Mouse (Mus musculus) embryonic facial prominence, embryonic 12.5 days (tissue): ENCODE measurements around the gene Nrp2. TPM values are rescaled to one million over a fixed set of nuclear protein-coding genes. Genes with fewer than 3 reads are reported as not detected.
A peak's percentile ranks its signal among the peaks of the same experiment; 100 is the strongest.

Experiments used
- ATAC-seq: fragments of 200-750 bp; cut with Nextera tagmentation; 2 replicates; pipeline ENCODE4 v1.8.0; 2017; ENCODE audit not compliant: insufficient number of reproducible peaks, insufficient read depth, low FRiP score, low TSS enrichment
- H3K27ac ChIP-seq: fragments of 300-500 bp; sonication (generic); 2 replicates; pipeline ENCODE4 v1.5.1; 2016; ENCODE audit warnings: mild to moderate bottlenecking
- H3K27me3 ChIP-seq: fragments of 300-500 bp; sonication (generic); 2 replicates; pipeline ENCODE4 v1.6.1; 2016; ENCODE audit warnings: mild to moderate bottlenecking, moderate library complexity
- H3K36me3 ChIP-seq: fragments of 300-500 bp; sonication (generic); 2 replicates; pipeline ENCODE4 v1.6.1; 2016; ENCODE audit warnings: mild to moderate bottlenecking
- H3K4me1 ChIP-seq: fragments of 300-500 bp; sonication (generic); 2 replicates; pipeline ENCODE4 v1.6.1; 2016
- H3K4me2 ChIP-seq: fragments of 300-500 bp; sonication (generic); replicated peaks from 2 replicates; pipeline ENCODE4 v1.6.1; 2016; ENCODE audit warnings: mild to moderate bottlenecking, moderate library complexity
- H3K4me3 ChIP-seq: fragments of 300-500 bp; sonication (generic); 2 replicates; pipeline ENCODE4 v1.5.1; 2016; ENCODE audit warnings: mild to moderate bottlenecking
- H3K9ac ChIP-seq: fragments of 300-500 bp; sonication (generic); 2 replicates; pipeline ENCODE4 v1.6.1; 2016; ENCODE audit warnings: mild to moderate bottlenecking, moderate library complexity
- H3K9me3 ChIP-seq: fragments of 300-500 bp; sonication (generic); 2 replicates; pipeline ENCODE4 v1.6.1; 2016; ENCODE audit warnings: mild to moderate bottlenecking, moderate library complexity
- WGBS: fragments of 180-500 bp; shearing (Covaris S2); methylation state at CpG from one replicate; pipeline ENCODE4 v1.1.7; 2016; 5-methylcytosine and 5-hydroxymethylcytosine counted together
- polyA plus RNA-seq: library from polyadenylated mRNA; unstranded; fragments of >200 nt; fragmentation: Nextera tagmentation; extraction: Ambion mirVana; gene quantifications from 2 replicates; pipeline ENCODE4 v1.2.1, GENCODE M21; 2016

The Nrp2 gene
- polyA plus RNA-seq, 1 experiment from 2014 or later = 46.2 TPM

DNA sequence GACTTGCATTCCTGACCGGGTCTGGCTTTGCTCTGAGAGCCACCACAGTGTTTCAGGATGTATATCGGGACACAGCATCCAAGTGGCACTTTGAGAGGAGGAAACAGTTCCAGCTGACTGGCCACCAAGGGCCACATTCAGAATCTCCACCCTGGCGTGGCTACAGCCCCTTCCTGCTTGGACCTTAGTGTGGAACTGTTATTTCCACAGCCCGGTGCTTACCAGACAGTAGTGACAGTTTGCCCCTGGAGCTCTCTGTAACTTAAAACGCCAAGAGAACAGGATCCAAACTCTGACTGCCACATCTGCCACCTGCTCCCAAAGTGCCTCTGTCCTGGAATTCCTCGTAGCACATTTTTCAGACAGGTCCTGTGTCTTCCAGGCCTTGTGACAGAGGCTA lies 25.3 kb downstream of the Nrp2 start:
- 52% methylated on average over 6 of the region's 6 CpGs for WGBS
- Histone ChIP-seq H3K9me3 (no peaks in the 10 kb centered on the region), H3K4me3 (no peak overlapping the region), H3K9ac (no peak overlapping the region), H3K36me3 (peaks cover 12% of the 10 kb centered on the region; the same call in 1 of the 2 replicates), H3K27ac (0 out of 2 replicates have a peak overlapping the region, but pooled peaks have one; percentile 3), H3K27me3 (no peaks in the 10 kb centered on the region), H3K4me1 (peaks cover 32% of the 10 kb centered on the region), H3K4me2 (no peak overlapping the region)
- ATAC-seq = no peak

DNA sequence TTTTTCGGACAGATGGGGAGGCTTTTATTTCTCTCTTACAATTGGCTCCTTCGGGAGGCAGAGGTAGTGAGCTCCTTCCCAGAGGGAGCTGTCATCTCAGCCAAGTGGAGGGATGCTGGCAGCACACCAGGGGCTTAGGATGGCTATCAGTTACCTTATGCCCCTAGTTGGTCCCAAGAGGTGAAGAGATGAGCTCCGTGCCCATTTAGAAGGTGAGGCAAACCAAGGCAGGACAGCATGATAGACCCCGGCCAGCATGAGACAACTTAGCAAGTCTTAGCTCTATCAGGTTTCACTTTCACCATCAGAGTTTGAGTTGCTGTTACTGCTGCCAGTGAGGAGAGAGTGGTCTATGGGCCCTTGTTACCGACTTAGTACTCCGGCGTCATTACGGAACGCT lies 25.8 kb downstream of the Nrp2 start:
- Histone ChIP-seq H3K4me1 (peaks cover 37% of the 10 kb centered on the region), H3K36me3 (peaks cover 9% of the 10 kb centered on the region; the same call in 1 of the 2 replicates), H3K27me3 (no peaks in the 10 kb centered on the region), H3K9ac (no peak overlapping the region), H3K27ac (0 out of 2 replicates have a peak overlapping the region, but pooled peaks have one; percentile 3), H3K4me2 (no peak overlapping the region), H3K4me3 (no peak overlapping the region), H3K9me3 (no peaks in the 10 kb centered on the region)
- 78% methylated on average over 9 of the region's 9 CpGs for WGBS
- no peak for ATAC-seq

- Histone ChIP-seq H3K27ac (0 out of 2 replicates have a peak overlapping the region, but pooled peaks have one; percentile 50), H3K27me3 (no peaks in the 10 kb centered on the region), H3K9ac (no peak overlapping the region), H3K4me1 (peaks cover 39% of the 10 kb centered on the region), H3K36me3 (peaks cover 9% of the 10 kb centered on the region; the same call in 1 of the 2 replicates), H3K9me3 (no peaks in the 10 kb centered on the region), H3K4me3 (no peak overlapping the region), H3K4me2 (no peak overlapping the region)
- ATAC-seq = no peak
- WGBS = 46% methylated on average over 13 of the region's 13 CpGs
These were observed 26.5 kb downstream of the Nrp2 start for GRCm38 (mm10) chr1:62729345-62730150.

DNA sequence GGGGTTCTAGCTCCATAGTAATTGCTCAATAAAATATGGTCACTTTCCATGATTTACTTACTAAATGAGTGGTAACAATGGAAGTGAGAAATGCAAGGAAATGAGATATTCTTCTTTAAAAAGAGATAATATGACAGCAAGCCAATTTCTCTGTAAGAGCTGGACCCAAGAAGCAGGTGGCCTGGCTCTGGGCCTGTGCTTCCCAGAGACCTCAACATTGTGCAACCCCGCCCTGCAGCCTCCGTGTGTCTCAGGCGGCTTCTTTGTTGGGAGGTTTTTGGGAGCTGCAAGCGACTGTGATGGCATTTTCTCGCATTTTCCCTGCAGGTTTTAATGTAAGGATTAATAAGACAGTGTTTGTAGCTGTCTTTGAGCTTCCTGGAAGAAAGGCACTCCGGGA lies 29.0 kb downstream of the Nrp2 start:
- Histone ChIP-seq H3K4me1 (peaks cover 27% of the 10 kb centered on the region), H3K9me3 (no peaks in the 10 kb centered on the region), H3K4me3 (no peak overlapping the region), H3K36me3 (peaks cover 3% of the 10 kb centered on the region; the same call in 1 of the 2 replicates), H3K27ac (no peak overlapping the region), H3K4me2 (no peak overlapping the region), H3K9ac (no peak overlapping the region), H3K27me3 (no peaks in the 10 kb centered on the region)
- no peak for ATAC-seq
- 87% methylated on average over 6 of the region's 6 CpGs for WGBS

DNA sequence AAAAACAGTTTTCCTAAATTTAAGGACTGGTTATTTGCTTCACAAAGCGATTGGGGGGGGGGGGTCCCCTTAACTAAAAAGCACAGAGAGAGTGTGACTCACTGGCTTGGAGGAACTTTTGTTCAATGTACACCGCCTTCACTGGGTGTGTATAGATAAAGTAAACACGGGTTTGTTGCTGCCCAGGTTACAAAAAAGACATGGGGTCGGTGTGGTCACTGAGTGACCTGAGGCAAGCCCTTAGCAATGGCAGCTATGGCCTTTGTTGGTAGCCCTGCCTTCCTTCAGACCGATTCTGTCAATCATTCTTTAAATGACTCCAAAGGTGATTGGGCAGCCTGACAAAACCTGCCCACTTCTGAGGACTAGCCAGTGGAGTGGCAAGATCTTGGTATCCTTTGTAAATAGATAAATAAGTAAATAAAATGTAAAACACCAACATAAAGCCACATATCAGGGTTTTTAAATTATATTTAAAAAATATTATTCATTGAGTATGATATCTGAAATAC lies 31.4 kb downstream of the Nrp2 start:
- H3K4me3 ChIP-seq = no peak overlapping the region
- no peaks in the 10 kb centered on the region for H3K9me3 ChIP-seq

GRCm38 (mm10) chr1:62734980-62735379 lies 31.9 kb downstream of the Nrp2 start:
- Histone ChIP-seq H3K9me3 (no peaks in the 10 kb centered on the region), H3K9ac (no peak overlapping the region), H3K27me3 (no peaks in the 10 kb centered on the region), H3K36me3 (peaks cover 9% of the 10 kb centered on the region; the same call in 1 of the 2 replicates), H3K4me2 (no peak overlapping the region), H3K4me1 (peaks cover 11% of the 10 kb centered on the region; the same call in 1 of the 2 replicates), H3K4me3 (no peak overlapping the region), H3K27ac (no peak overlapping the region)
- 72% methylated on average over 4 of the region's 4 CpGs for WGBS
- no peak for ATAC-seq

More for the DNA sequence above, 31.4 kb downstream of the Nrp2 start:
- Histone ChIP-seq H3K9ac (no peak overlapping the region), H3K36me3 (peaks cover 7% of the 10 kb centered on the region; the same call in 1 of the 2 replicates), H3K4me2 (no peak overlapping the region), H3K4me1 (peaks cover 16% of the 10 kb centered on the region; the same call in 1 of the 2 replicates), H3K27me3 (no peaks in the 10 kb centered on the region), H3K27ac (no peak overlapping the region)
- 66% methylated on average over 5 of the region's 5 CpGs for WGBS
- ATAC-seq = no peak

- 73% methylated on average over 4 of the region's 4 CpGs for WGBS
- ATAC-seq = no peak
- no peak overlapping the region for H3K9ac ChIP-seq
These were observed 32.8 kb downstream of the Nrp2 start for GRCm38 (mm10) chr1:62735835-62736234.

GRCm38 (mm10) chr1:62736455-62737012 lies 33.4 kb downstream of the Nrp2 start:
- H3K36me3 ChIP-seq = peaks cover 16% of the 10 kb centered on the region; the same call in 1 of the 2 replicates
- H3K4me1 ChIP-seq = peaks cover 11% of the 10 kb centered on the region; the same call in 1 of the 2 replicates
- ATAC-seq = no peak
- H3K27me3 ChIP-seq = no peaks in the 10 kb centered on the region
- H3K9ac ChIP-seq = no peak overlapping the region
- WGBS = 62% methylated on average over 8 of the region's 8 CpGs
- no peak overlapping the region for H3K27ac ChIP-seq
- no peaks in the 10 kb centered on the region for H3K9me3 ChIP-seq
- no peak overlapping the region for H3K4me3 ChIP-seq
- no peak overlapping the region for H3K4me2 ChIP-seq

More at GRCm38 (mm10) chr1:62735835-62736234, 32.8 kb downstream of the Nrp2 start:
- H3K27ac ChIP-seq = no peak overlapping the region
- H3K9me3 ChIP-seq = no peaks in the 10 kb centered on the region
- no peaks in the 10 kb centered on the region for H3K27me3 ChIP-seq
- peaks cover 11% of the 10 kb centered on the region; the same call in 1 of the 2 replicates for H3K4me1 ChIP-seq
- peaks cover 16% of the 10 kb centered on the region; the same call in 1 of the 2 replicates for H3K36me3 ChIP-seq
- no peak overlapping the region for H3K4me3 ChIP-seq
- no peak overlapping the region for H3K4me2 ChIP-seq

- Histone ChIP-seq H3K4me1 (peaks cover 9% of the 10 kb centered on the region; the same call in 1 of the 2 replicates), H3K9ac (no peak overlapping the region), H3K27me3 (no peaks in the 10 kb centered on the region), H3K36me3 (peaks cover 14% of the 10 kb centered on the region; the same call in 1 of the 2 replicates), H3K27ac (no peak overlapping the region), H3K4me3 (no peak overlapping the region), H3K4me2 (no peak overlapping the region), H3K9me3 (no peaks in the 10 kb centered on the region)
- ATAC-seq = no peak
- 91% methylated on average over 11 of the region's 11 CpGs for WGBS
These were observed 35.1 kb downstream of the Nrp2 start for GRCm38 (mm10) chr1:62738165-62738564.

DNA sequence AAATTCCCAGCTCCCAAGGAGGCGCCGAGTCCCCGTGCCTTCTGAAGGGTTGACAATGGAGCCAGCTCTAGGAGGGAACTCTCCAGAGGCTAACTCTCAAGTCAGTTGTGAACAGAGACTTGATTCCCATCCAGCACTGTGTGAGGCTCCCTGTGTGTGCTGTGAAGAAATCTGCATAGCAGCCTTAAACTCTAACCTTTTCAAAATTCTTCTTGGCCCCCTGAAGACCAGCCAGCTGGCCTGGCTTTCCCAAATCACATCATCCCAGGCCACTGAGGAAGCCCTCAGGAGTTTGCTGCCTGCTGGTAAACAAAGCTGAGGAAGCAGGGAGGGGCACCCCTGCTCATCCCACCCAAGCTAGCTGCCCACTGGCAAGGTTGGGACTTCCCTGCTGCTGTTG lies 39.0 kb downstream of the Nrp2 start:
- Histone ChIP-seq H3K27ac (no peak overlapping the region), H3K36me3 (peaks cover 29% of the 10 kb centered on the region), H3K4me3 (no peak overlapping the region), H3K9ac (no peak overlapping the region), H3K4me2 (no peak overlapping the region), H3K27me3 (no peaks in the 10 kb centered on the region), H3K9me3 (no peaks in the 10 kb centered on the region), H3K4me1 (no peaks in the 10 kb centered on the region)
- WGBS = 52% methylated on average over 3 of the region's 3 CpGs
- no peak for ATAC-seq

DNA sequence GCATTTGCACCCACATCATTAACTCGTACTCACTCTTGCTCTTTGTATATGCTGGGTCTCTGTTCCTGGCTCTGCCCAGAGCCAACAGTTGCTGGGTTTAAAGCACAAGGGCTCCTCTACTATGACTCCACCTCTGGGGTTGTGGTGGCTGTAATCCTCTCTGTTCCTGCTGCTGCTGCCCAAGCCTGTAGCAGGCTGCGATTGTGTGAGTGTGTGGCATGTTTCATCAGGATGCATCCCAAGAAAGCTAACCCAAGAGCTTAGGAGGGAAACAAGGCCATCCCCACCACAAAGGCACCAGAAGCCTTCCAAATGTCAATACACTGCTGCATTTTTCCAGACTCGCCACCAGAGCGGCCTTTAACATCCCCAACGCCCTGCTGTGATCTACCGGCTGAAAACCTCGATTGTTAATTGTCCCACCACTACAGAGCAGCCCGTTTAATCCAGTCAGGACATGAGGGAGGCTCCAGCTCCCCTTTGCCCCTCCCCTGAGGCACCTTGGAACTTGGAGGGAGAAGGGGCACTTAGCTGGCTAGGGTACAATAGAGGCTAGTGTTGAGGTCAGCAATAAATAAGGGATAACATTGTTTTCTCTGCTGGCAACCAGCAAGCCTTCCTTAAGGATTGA lies 40.1 kb downstream of the Nrp2 start:
- 19% methylated on average over 8 of the region's 8 CpGs for WGBS

More for the DNA sequence above, 40.1 kb downstream of the Nrp2 start:
- peaks cover 32% of the 10 kb centered on the region for H3K36me3 ChIP-seq
- no peak overlapping the region for H3K4me3 ChIP-seq
- H3K9ac ChIP-seq = no peak overlapping the region
- H3K4me1 ChIP-seq = no peaks in the 10 kb centered on the region
- ATAC-seq = peak; percentile 52; the same call in 1 of the 2 replicates
- H3K27ac ChIP-seq = no peak overlapping the region
- H3K4me2 ChIP-seq = no peak overlapping the region
- no peaks in the 10 kb centered on the region for H3K9me3 ChIP-seq
- H3K27me3 ChIP-seq = no peaks in the 10 kb centered on the region
